Mouse (Mus musculus) monocyte, adult 5-6 weeks (primary cell): Measurements from ENCODE around the gene Rac1. TPM values are rescaled to one million over a fixed set of nuclear protein-coding genes. Genes with fewer than 3 reads are reported as not detected.

Experiments
- ATAC-seq: fragments of 153-309, 156-312 bp; replicated peaks from 2 replicates; pipeline ENCODE4 v1.8.0; 2017; ENCODE audit warnings: mild to moderate bottlenecking; ENCODE audit not compliant: low TSS enrichment, insufficient number of reproducible peaks, severe bottlenecking, poor library complexity, low FRiP score
- total RNA-seq: library from RNA; stranded (forward); fragments of 200-1000, 200-491, 200-594 nt; gene quantifications from 3 replicates; pipeline ENCODE4 v1.2.3, GENCODE M21; 2017

Rac1 gene
- total RNA-seq, 1 experiment from 2014 or later, result 198 TPM

DNA sequence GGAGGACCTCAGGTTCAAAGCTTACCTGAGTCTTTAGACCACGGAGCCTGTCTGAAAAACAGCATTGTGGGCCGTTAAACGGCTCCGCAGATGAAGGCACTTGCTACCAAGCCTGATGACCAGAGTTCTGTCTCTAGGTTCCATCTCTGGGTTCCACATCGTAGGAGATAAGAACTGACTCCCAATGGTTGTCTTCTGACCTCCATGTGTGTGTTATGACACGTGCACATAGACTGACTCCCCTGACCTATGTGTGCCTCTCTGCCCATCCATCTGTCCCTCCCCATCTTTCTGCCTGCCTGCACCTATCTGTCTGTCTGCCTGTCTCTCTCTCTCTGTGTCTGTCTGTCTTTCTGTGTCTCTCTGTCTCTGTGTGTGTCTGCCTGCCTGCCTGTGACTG is 59.9 kb downstream of the Rac1 start:
- no peak for ATAC-seq

DNA sequence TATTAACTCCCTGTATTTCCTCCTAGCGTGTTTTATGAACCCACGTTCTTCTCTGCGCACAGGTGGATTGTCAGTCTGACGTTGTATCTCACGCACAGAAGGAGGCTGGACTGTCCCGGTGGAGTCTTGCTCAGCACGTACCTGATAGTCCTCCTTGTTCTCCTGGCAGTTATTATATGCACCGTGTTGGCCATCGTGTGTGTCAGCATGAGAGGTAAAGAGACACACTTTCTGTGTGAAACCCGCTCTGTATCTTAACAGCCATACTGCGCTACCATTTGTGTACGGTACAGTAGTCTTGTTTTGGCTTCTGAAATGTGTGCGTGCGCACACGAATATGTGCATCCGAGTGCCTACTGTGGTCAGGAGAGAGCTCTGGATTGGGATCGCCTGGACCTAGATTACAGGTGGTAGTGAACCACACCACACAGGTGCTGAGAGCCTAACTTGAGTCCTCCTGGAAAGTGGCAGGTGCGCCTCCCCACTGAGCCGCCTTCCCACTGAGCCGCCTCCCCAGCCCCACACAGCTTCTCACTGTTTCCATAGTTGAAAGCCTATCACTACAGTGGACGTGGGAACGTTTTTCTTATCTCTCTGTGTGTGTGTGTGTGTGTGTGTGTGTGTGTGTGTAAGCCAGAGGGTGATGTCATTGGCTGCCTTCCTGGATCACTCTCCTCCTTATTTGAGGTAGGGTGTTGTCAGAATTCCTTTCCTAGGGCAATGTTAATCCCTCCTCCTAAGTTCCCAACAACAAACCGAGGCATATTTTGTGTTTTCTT is 60.8 kb downstream of the Rac1 start:
- ATAC-seq, result no peak

DNA sequence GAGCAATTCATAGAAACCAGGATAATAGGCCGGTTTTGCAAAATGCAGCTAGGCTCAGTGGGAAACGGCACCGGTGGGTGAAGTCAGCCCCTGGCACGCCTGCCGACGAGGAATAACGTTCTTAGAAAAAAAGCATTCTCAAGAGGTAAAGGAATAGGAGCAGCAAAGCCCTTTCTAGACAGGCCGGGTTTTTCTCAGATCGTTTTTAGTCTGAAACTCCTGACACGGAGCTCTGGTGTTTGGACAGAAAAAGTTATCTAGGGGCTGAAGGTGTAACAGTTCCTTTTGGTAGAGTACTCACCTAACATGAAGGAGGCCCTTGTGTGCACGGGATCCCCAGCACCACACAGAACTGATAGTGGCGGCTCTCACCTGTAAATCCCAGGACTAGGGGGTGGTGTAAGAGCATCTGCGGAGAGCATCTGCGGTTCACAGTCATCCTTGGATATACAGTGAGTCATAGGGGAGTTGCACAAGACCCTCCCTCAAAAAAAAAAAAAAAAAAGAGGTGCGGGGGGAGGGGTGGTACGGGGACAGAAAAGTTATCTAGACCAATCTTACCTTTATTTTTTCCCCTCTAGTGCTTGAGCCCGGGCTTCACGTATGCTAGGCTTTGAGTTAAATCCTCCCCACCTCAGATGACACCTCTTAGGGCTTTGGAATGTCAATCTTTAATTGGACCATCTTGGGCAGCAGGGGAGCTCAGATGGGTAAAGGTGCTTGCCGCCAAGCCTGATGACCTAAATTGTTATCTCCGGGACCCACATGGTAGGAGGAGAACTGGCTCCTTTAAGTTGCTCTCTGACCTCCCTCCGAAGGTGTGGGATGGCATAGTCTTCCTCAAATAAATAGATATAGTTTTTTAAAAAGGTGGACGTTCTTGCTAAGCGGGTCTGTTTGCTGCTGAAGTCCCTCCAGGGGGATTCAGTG is 62.4 kb downstream of the Rac1 start:
- ATAC-seq, result no peak

- 0 out of 2 replicates have a peak, but pooled peaks have one; percentile 14 for ATAC-seq
These were observed 63.1 kb downstream of the Rac1 start for GRCm38 (mm10) chr5:143464757-143465118.

DNA sequence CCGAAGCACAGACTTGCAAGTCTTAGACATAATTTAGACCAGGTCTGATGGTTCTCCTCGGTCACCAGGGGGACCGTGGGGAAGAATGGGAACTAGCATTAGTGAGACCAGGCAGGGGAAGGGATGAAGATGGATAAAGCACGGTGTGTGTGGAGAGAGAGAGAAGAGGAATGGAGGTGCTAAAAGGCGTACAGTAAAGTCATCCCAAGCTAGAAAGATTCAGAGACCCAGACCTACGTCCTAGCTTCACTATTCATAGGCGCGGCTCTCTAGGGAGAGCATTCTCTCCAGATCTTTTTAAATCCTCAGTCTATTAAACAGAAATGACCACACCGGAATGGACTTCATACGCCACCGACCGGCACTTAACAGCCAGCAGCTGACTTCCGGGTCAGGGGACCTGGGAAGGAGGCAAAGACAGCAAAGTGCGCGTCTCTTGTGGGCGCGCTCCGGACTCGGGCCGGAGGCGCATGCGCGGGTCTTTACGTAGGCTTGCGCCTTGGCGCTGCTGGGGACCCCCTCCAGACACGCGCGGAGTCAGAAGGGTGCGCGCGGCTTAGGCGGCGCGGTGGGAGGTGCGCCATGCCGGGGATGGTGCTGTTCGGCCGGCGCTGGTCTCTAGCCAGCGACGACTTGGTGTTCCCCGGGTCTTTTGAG is 63.6 kb downstream of the Rac1 start, which contains the start of gene Daglb:
Gene Daglb, plus strand, starts transcription at position 485 of the 657 bp plus-strand sequence.
- peak; percentile 87 for ATAC-seq

- no peak for ATAC-seq
These were observed 64.2 kb downstream of the Rac1 start for GRCm38 (mm10) chr5:143463671-143464070.

Other genes starting within 250 kb of the Rac1 start
- gene Zfp853, start 234.4 kb downstream of the Rac1 start, total RNA-seq, result not detected in 3 replicates
- 7.4 to 12.5 TPM (median 10.3 TPM) in 3 replicates for gene E130309D02Rik, start 212.7 kb downstream of the Rac1 start, total RNA-seq
- 22.5 to 39.9 TPM (median 33.8 TPM) in 3 replicates for gene Zdhhc4, start 198.8 kb downstream of the Rac1 start, total RNA-seq
- not detected in 3 replicates for gene Grid2ip, start 170.7 kb downstream of the Rac1 start, total RNA-seq
- gene Kdelr2, start 124.2 kb downstream of the Rac1 start, total RNA-seq, result 47.3 to 66.2 TPM (median 47.5 TPM) in 3 replicates
- gene Daglb, start 63.5 kb downstream of the Rac1 start, total RNA-seq, result 25.0 to 39.5 TPM (median 28.8 TPM) in 3 replicates
- gene Cyth3, start 94.4 kb upstream of the Rac1 start, total RNA-seq, result 129 to 134 TPM (median 132 TPM) in 3 replicates
- 10.6 to 19.8 TPM (median 19.1 TPM) in 3 replicates for gene Usp42, start 204.2 kb upstream of the Rac1 start, total RNA-seq